Mouse (Mus musculus) liver, embryonic 11.5 days (tissue): ENCODE data around the gene Ssbp3. TPM values are rescaled to one million over a fixed set of nuclear protein-coding genes. Genes with fewer than 3 reads are reported as not detected.

ENCODE experiments used
- ATAC-seq: fragments of 200-750 bp; cut with Nextera tagmentation; replicated peaks from 2 replicates; pipeline ENCODE4 v1.8.0; 2017; ENCODE audit warnings: moderate number of reproducible peaks, mild to moderate bottlenecking, moderate TSS enrichment, moderate library complexity; ENCODE audit not compliant: low FRiP score
- DNase-seq: peaks from one replicate; pipeline ENCODE4 v3.0.0-alpha.2; 2017; ENCODE audit warnings: low spot score
- H3K27ac ChIP-seq: fragments of 300-500 bp; sonication (generic); 2 replicates; pipeline ENCODE4 v1.5.1; 2014; ENCODE audit warnings: mild to moderate bottlenecking, low read depth, low read length, control low read depth
- H3K27me3 ChIP-seq: fragments of 300-500 bp; sonication (generic); replicated peaks from 2 replicates; pipeline ENCODE4 v1.6.1; 2014; ENCODE audit warnings: low read length, mixed read lengths; ENCODE audit not compliant: control insufficient read depth, insufficient read depth
- H3K36me3 ChIP-seq: fragments of 300-500 bp; sonication (generic); 2 replicates; pipeline ENCODE4 v1.6.1; 2014; ENCODE audit warnings: mild to moderate bottlenecking, low read length, moderate library complexity, mixed read lengths; ENCODE audit not compliant: control insufficient read depth, insufficient read depth
- H3K4me1 ChIP-seq: fragments of 300-500 bp; sonication (generic); replicated peaks from 2 replicates; pipeline ENCODE4 v1.6.1; 2014; ENCODE audit warnings: low read length, mixed read lengths; ENCODE audit not compliant: control insufficient read depth, insufficient read depth
- H3K4me2 ChIP-seq: fragments of 300-500 bp; sonication (generic); 2 replicates; pipeline ENCODE4 v1.6.1; 2014; ENCODE audit warnings: mild to moderate bottlenecking, control low read depth, moderate library complexity
- H3K4me3 ChIP-seq: fragments of 300-500 bp; sonication (generic); 2 replicates; pipeline ENCODE4 v1.5.1; 2014; ENCODE audit warnings: low read depth, low read length, control low read depth
- H3K9ac ChIP-seq: fragments of 300-500 bp; sonication (generic); 2 replicates; pipeline ENCODE4 v1.6.1; 2014; ENCODE audit warnings: low read depth, low read length, control low read depth
- H3K9me3 ChIP-seq: fragments of 300-500 bp; sonication (generic); 2 replicates; pipeline ENCODE4 v1.6.1; 2016; ENCODE audit warnings: low read length, inconsistent platforms, mixed read lengths; ENCODE audit not compliant: control insufficient read depth
- WGBS: fragments of 180-500 bp; shearing (Covaris S2); extraction: QIAGEN DNeasy Blood & Tissue Kit; methylation state at CpG from one replicate; pipeline ENCODE4 v1.1.7; 2014; 5-methylcytosine and 5-hydroxymethylcytosine counted together
- polyA plus RNA-seq: library from polyadenylated mRNA; unstranded; fragments of >200 nt; fragmentation: Nextera tagmentation; extraction: Ambion mirVana; gene quantifications from 2 replicates; pipeline ENCODE4 v1.2.1, GENCODE M21; 2014

Gene Ssbp3
- polyA plus RNA-seq, 1 experiment from 2014 or later: 89.0 TPM

DNA sequence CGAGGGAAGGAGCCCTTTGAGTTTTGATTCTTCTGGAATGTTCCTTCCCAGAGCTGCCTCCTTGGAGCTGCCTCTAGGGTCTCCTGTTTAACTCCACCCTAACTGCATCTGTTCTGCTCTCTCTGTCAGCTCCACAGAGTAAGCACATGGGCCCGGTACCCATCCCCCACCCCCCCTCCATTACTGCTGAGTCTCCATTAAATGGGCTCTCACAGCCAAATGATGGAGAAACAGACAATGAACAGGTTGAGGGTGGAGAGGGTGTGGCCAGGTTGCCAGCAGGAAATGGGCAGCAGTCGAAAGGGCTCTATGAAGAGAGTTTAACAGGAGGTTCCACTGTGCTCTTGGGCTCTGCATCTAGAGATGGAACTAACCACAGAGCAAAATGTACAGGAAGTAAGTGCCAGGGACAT is 41.0 kb upstream of the Ssbp3 start:
- peak overlapping the region; percentile 39; the same call in 1 of the 2 replicates for H3K9ac ChIP-seq
- peaks cover 39% of the 10 kb centered on the region for H3K4me1 ChIP-seq
- no peaks in the 10 kb centered on the region for H3K27me3 ChIP-seq
- ATAC-seq (no peak), DNase-seq (no peak)
- H3K4me2 ChIP-seq: no peak overlapping the region
- no peak overlapping the region for H3K27ac ChIP-seq
- no peaks in the 10 kb centered on the region for H3K36me3 ChIP-seq
- H3K9me3 ChIP-seq: no peaks in the 10 kb centered on the region
- 51% methylated on average over 3 of the region's 3 CpGs for WGBS
- no peak overlapping the region for H3K4me3 ChIP-seq

DNA sequence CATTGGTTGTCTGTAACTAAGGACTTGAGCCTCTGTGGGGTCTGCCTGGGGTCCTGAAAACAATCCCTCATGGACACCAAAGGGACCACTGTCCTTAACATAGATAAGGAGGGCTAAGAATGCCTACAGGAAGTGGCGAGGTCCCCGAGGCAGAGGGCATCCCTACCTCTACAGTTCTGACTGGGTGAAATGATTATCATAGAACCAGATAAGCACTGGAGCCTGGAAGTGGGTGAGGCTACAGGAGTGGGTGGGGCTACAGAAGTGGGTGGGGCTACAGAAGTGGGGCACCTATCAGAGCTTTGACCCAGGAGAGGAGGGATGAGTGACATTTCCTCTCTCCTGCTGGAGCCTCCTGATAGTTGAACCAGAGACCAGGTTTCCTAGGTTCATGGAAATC is 39.9 kb upstream of the Ssbp3 start:
- DNase-seq (peak; percentile 63), ATAC-seq (peak; percentile 93)
- H3K4me1 ChIP-seq: peaks cover 32% of the 10 kb centered on the region
- no peaks in the 10 kb centered on the region for H3K9me3 ChIP-seq
- H3K27ac ChIP-seq: no peak overlapping the region
- H3K9ac ChIP-seq: no peak overlapping the region
- peak overlapping the region; percentile 35; the same call in 1 of the 2 replicates for H3K4me2 ChIP-seq
- 29% methylated on average over 2 of the region's 2 CpGs for WGBS
- H3K4me3 ChIP-seq: no peak overlapping the region
- no peaks in the 10 kb centered on the region for H3K36me3 ChIP-seq
- H3K27me3 ChIP-seq: no peaks in the 10 kb centered on the region

DNA sequence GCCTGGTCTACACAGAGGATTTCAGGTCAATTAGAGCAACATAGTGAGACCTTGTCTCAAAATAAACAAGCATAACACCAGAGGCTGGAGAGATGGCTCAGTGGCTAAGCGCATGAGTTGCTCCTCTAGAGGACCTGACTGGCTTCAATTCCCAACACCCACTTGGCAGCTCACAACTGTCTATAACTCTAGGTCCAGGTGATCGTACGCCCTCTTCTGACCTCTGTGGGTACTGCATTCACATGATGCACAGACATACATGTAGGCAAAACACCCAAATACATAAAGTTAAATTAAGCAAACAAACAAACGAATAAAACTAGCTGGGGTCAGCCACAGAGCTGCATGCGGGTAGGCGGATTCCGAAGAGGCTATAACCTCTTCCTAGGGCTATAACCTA is 36.0 kb upstream of the Ssbp3 start:
- H3K4me2 ChIP-seq: no peak overlapping the region
- 83% methylated on average over 7 of the region's 7 CpGs for WGBS
- H3K4me3 ChIP-seq: no peak overlapping the region

DNA sequence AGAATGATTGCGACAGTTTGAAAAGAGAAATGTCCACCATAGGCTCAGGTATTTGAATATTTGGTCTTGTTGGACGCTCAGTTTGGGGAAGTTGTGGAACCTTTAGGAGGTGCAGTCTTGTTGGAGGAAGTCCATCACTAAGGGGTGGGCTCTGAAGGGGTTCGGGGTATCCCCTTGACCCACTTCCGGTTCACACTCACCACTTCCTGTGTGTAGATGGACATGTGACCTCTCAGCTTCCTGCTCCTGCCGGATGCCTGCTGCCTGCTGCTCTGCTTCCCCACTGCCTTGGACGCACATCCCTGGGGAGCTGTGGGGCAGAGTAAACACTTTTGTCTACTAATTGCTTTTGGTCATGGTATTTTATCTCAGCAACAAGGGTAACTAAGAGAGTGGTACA is 29.4 kb upstream of the Ssbp3 start:
- Histone ChIP-seq H3K27me3 (no peaks in the 10 kb centered on the region), H3K4me1 (no peaks in the 10 kb centered on the region), H3K9ac (no peak overlapping the region), H3K4me3 (no peak overlapping the region), H3K36me3 (no peaks in the 10 kb centered on the region), H3K27ac (no peak overlapping the region), H3K9me3 (no peaks in the 10 kb centered on the region), H3K4me2 (no peak overlapping the region)
- DNase-seq (peak; percentile 20), ATAC-seq (no peak)
- WGBS: 59% methylated on average over 6 of the region's 6 CpGs

More for the DNA sequence above, 36.0 kb upstream of the Ssbp3 start:
- no peaks in the 10 kb centered on the region for H3K36me3 ChIP-seq
- DNase-seq (no peak), ATAC-seq (no peak)
- H3K9me3 ChIP-seq: no peaks in the 10 kb centered on the region
- H3K27me3 ChIP-seq: no peaks in the 10 kb centered on the region
- H3K4me1 ChIP-seq: peaks cover 8% of the 10 kb centered on the region
- H3K27ac ChIP-seq: no peak overlapping the region
- H3K9ac ChIP-seq: no peak overlapping the region

DNA sequence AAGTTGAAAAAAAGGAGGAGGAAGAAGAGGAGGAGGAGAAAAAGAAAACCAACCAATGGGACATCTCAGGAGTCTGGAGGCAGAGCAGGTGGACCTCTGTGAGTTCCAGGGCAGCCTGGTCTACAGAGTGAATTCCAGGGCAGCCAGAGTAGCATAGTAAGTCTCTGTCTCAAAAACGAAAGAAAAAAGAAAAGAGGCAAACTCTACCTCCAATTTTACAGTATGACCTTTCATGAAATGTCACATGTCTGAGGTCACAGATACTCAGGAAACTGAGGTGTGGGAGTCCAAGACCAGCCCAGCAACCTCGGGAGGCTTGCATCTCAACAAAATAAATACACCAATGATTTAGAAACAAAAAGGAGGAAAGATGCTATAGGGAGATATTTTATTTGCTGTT is 27.4 kb upstream of the Ssbp3 start:
- ATAC-seq (no peak), DNase-seq (no peak)
- 58% methylated on average over 2 of the region's 2 CpGs for WGBS
- H3K9ac ChIP-seq: no peak overlapping the region
- no peaks in the 10 kb centered on the region for H3K27me3 ChIP-seq
- no peak overlapping the region for H3K4me2 ChIP-seq
- no peak overlapping the region for H3K27ac ChIP-seq
- no peaks in the 10 kb centered on the region for H3K4me1 ChIP-seq
- H3K9me3 ChIP-seq: no peaks in the 10 kb centered on the region
- no peak overlapping the region for H3K4me3 ChIP-seq
- no peaks in the 10 kb centered on the region for H3K36me3 ChIP-seq

DNA sequence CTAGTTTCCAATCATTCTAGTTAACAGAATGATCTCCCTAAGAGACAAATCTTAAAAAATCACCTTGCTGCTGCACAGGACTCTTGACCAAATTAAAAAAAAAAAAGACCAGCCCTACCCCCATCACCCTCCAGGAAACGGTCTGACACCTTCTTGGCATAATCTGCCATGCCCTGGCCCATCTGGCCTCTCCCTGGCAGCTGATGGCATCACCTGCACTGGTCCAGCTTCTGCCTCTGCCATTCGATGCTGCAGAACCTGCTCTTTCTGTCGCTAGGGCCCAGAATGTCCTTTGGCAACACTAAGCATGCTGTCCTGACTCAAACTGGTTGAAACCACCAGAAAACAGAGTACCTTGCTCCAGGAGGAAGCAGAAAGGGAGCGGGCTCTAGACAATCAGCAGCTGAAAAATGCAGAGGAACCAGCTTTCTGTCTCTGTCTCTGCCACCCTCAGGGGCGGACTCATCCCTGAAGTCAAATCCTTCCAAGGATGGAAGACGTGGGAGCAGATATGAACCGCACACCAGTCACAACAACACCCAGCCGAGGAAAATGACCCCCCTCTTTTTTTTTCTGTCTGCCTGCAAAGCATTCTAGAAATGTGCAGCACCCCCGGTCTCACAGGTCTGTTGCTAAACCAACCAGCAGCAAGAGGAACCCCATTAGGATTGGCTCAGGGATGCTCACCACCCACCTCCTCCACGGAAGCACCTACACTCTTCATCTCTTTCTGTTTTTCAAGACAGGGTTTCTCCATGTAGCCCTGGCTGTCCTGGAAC is 24.0 kb upstream of the Ssbp3 start:
- H3K4me2 ChIP-seq: no peak overlapping the region
- no peaks in the 10 kb centered on the region for H3K4me1 ChIP-seq
- DNase-seq: no peak
- H3K4me3 ChIP-seq: no peak overlapping the region
- no peak for ATAC-seq
- whole genome bisulfite sequencing: 73% methylated on average over 10 of the region's 10 CpGs
- no peak overlapping the region for H3K9ac ChIP-seq
- H3K27ac ChIP-seq: no peak overlapping the region
- H3K9me3 ChIP-seq: no peaks in the 10 kb centered on the region
- H3K36me3 ChIP-seq: no peaks in the 10 kb centered on the region
- H3K27me3 ChIP-seq: no peaks in the 10 kb centered on the region

DNA sequence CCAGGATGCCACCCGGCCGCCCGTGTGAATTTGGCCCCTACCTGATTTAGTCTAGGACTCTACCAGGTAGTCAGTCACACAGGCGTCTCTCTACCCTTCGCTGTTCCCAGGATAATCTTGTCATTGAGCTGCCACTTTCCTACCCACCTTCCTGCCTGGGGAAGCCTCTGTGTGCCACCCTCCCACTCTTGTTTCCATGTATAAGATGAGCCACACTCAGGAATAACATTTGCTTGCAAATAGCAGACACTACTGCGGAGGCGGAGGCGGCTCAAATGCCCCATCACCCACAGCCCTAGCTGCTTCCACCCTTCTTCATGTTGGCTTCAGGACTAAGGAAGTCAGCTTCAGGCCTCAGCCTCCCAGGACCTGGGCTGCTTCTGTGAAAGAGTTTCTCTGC is 14.4 kb upstream of the Ssbp3 start:
- no peak for ATAC-seq
- Histone ChIP-seq H3K36me3 (no peaks in the 10 kb centered on the region), H3K9me3 (peaks cover 2% of the 10 kb centered on the region), H3K27me3 (no peaks in the 10 kb centered on the region), H3K27ac (no peak overlapping the region), H3K4me2 (no peak overlapping the region), H3K4me3 (no peak overlapping the region), H3K9ac (no peak overlapping the region), H3K4me1 (no peaks in the 10 kb centered on the region)
- peak; percentile 25 for DNase-seq
- 76% methylated on average over 8 of the region's 8 CpGs for WGBS

DNA sequence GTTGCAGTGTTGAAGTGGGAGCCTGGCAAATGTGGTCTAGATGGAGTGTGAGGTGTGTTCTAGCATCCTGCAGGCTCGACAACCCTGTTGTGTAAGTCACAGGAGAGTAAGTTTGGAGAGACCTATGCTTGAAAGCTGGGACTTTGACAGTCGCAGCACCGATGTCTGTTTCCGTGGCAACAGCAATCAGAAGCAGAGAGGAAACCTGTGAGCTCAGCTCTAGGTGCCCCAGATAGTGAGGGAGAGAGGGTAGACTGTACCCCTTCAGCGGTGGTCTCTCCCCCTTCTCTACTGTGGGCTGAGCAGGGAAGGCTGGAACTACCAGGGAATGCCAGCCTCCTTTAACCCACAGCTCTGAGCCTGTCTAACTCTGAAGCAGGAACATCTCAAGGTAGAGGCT is 11.6 kb upstream of the Ssbp3 start:
- H3K4me1 ChIP-seq: 0 out of 2 replicates have a peak, but pooled peaks cover 6% of the 10 kb centered on the region
- whole genome bisulfite sequencing: 57% methylated on average over 5 of the region's 5 CpGs
- no peaks in the 10 kb centered on the region for H3K36me3 ChIP-seq
- H3K9me3 ChIP-seq: no peaks in the 10 kb centered on the region
- H3K27ac ChIP-seq: no peak overlapping the region
- DNase-seq (peak; percentile 19), ATAC-seq (no peak)
- H3K4me2 ChIP-seq: no peak overlapping the region
- no peak overlapping the region for H3K9ac ChIP-seq
- H3K4me3 ChIP-seq: no peak overlapping the region
- H3K27me3 ChIP-seq: no peaks in the 10 kb centered on the region

DNA sequence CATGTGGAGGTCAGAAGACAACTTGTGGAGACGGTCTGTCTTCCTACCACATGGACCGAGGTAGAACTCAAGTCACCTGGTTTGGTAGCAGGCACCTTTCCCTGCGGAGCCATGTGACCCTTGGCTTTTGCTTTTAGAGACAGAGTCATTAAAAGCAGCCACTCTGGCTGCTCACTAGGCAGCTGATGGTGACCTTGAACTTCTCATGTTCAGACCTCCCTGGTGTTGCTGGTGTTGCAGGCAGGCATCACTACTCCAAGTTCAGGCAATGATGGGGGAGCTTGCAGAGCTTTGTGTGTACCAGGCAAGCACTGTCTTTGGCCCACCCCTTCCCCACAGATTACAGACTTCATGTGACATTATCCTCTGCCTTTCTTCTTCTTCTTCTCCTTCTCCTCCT is 11.0 kb upstream of the Ssbp3 start:
- Histone ChIP-seq H3K4me2 (no peak overlapping the region), H3K4me1 (0 out of 2 replicates have a peak, but pooled peaks cover 6% of the 10 kb centered on the region), H3K36me3 (no peaks in the 10 kb centered on the region), H3K9me3 (no peaks in the 10 kb centered on the region), H3K27ac (no peak overlapping the region), H3K9ac (no peak overlapping the region), H3K27me3 (no peaks in the 10 kb centered on the region), H3K4me3 (no peak overlapping the region)
- no peak for DNase-seq
- no peak for ATAC-seq
- 76% methylated on average over 3 of the region's 3 CpGs for WGBS
